Mouse (Mus musculus) embryo, embryonic 9.5 days (tissue): Measurements from ENCODE around the gene Parvb.

Experiments
- DNase-seq: peaks from one replicate; pipeline ENCODE4 v3.0.0-alpha.2; 2017; ENCODE audit errors: extremely low spot score

The Parvb gene

DNA sequence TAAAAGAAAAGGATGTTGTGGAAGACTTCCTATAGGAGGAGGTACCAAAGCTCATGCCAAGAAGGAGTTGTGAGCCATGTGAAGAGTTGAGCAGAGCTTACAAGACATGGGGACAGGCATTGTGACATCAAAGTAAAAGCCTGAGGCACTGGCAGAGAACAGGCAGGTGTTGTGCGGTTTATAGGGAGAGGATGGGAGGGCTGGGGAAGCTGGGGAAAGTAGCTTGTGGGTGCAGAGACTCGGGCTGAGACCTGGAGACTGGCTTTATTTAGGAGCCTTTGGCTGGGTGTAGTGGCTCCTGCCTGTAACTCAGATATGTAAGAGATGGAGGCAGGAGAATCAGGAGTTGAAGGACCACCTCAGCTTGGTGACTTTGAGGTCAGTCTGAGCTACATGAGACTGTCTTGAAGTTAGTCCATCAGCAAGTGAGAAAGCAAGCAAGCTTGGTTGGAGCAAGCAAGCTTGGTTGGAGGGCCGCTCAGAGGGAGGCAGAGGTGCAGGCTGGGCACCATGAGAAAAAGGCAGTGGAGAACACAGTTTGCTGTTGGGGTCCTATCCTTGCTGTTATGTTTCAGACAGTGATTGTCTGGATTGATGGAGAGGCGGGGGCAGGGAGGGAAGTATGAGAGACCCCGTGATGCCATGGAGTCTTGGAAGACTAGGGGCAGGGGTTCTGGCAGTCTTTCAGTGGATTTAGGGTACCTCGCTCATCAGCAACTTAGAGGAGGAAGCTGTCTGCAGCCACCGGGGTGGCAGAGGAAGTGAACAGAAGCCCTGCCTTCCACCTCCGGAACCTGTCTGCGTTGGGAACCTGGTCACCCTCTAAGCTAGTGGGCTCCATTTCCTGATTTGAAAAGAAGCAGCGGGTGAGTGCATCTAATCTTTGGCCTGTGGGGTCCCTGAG, 92.4 kb downstream of the Parvb start, which contains the start of gene Parvg:
Parvg (plus strand) TSS at position 61 of the 904 bp plus-strand sequence.
- DNase-seq = no peak

- DNase-seq = no peak
These were observed 93.2 kb downstream of the Parvb start for GRCm38 (mm10) chr15:84324870-84325553.

- no peak for DNase-seq
These were observed 93.9 kb downstream of the Parvb start for GRCm38 (mm10) chr15:84325736-84326135.

DNA sequence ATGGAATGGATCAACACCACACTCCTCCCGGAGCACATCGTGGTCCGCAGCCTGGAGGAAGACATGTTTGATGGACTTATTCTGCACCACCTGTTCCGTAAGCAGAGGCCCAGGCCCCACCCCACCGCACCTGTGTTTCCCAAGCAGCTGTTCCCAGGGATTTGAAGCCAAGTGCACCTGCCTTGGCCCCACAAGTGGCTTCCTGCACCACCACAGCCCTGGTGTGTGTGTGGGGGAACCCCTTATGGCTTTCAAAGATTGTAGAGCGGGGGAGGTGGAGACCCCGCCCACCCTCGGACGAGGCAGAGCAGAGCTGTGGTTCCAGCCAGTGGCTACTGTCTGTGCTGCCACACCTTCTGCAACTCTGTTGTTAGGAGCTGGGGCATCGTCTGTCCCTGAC, 97.0 kb downstream of the Parvb start:
- DNase-seq = no peak

DNA sequence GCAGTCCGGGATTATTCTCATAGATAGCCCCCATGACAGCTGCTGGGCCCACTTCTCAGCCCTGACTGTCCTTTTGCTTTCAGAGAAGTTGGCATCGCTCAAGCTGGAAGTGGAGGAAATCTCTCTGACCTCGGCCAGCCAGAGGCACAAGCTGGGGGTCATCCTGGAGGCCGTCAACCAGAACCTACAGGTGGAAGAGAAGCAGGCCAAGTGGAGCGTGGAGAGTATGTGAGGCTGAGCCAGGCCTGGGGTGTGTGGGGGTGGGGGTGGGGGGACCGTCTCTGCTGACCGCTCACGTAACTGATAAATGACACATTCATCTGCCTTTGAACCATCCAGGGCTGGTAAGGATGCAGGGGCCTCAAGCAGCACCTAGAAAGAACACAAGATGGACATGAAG, 98.1 kb downstream of the Parvb start:
- no peak for DNase-seq

DNA sequence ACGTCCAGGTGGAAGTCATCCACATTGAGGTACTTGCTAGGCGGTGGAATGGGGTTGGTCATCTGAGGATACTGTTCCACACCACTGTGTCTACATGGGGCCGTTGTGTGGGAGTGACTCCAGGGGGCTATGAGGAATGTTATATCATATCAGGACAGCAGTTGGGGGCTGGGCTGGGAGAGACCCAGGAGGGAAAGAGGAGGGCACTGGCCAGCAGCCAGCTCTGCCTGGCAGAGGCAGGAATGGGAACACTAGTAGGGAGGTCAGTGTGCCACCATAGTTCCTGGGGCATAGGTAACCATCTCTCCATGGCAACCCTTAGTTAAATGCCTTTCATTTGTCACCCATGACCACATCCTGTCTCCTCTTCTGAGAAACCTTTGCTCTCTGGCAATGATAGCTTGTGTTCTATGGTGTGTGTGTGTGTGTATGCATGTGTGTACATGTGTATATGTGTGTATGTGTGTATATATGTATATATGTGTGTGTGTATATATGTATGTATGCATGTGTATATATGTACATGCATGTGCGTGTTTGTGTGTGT, 99.3 kb downstream of the Parvb start:
- DNase-seq = no peak

DNA sequence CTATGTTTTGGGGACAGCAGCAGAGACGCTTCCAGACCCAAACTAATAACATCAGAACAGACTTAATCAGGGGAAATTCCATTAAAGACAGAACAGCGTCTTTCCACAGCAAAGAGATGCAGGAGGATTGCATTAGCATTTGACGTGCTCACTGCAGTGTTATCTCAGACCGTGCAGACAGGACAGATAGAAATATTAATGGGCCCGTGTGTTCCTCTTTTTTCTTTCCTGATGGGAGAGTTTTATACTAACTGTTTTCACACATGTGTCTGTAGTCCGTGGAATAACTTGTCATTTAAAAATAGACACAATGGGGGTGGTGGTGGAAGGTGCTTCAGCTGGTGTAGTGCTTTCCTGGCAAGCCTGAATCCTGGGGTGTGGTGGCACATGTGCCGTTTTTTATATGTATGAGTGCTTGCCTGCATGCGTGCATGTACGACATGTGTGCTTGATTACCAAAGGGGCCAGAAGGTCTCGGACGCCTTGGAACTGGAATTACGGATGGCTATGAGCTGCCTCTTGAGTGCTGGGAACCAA, 104.5 kb downstream of the Parvb start:
- no peak for DNase-seq

DNA sequence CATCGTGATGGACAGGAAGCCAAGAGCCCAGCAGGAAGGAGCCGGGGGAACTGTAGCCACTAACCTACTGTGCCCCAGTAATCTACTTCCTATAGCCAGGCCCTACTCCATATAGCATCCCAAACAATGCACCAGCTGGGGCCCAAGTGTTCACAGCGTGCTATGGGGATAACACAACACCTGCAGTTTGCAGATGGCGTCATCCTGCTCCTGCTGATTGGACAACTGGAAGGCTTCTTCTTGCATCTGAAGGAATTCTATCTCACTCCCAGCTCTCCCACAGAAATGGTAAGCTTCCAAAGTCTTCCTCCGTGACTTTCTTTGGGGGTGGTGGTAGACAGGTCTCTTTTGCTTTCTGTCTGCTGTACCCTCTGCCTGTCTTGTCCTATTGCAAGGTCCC, 105.8 kb downstream of the Parvb start:
- DNase-seq = no peak

DNA sequence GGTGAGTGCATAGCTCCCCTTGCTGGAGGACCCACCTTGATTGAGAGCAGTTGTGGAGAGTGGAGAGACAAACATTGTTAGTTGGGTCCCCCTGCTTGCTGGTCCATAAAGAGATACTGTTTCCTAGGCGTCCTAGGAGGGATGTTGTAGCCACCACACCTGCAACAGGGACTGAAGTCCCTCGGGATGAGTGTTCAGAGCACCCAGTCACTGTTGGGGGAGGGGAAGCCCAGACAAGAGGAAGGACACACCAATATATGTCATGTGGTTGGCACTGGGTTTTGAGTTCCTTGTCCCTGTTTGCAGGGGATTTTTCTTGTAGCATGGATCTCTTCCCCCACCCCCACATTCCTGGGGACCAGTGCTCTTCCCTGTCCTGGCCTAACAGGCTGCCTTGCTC, 109.1 kb downstream of the Parvb start:
- DNase-seq = no peak

DNA sequence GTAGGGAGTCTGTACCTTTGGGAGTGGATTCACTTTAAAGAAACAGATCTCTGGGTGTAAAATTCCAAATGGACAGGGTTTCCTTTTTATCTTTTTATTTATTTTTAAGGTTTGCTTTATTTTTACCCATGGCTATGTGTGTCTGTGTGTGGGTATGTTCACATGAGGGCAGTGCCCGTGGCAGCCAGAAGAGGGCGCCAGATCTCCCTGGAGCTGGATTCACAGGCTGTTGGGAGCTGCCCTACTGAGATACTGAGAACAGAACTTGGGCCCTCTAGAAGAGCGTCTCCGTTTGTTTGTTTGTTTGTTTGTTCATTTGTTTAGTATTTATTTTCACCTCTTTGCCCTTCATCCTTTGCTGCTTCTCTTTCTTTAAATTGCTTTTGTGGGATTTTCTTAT, 116.9 kb downstream of the Parvb start:
- DNase-seq = no peak

GRCm38 (mm10) chr15:84349915-84350738, 118.3 kb downstream of the Parvb start:
- DNase-seq = peak; percentile 41

GRCm38 (mm10) chr15:84351342-84351741, 119.5 kb downstream of the Parvb start:
- DNase-seq = no peak

- DNase-seq = no peak
These were observed 120.3 kb downstream of the Parvb start for GRCm38 (mm10) chr15:84351915-84352844.

- no peak for DNase-seq
These were observed 123.2 kb downstream of the Parvb start for GRCm38 (mm10) chr15:84355081-84355480.

- DNase-seq = no peak
These were observed 132.9 kb downstream of the Parvb start for GRCm38 (mm10) chr15:84364746-84365145.
